Mouse (Mus musculus): ENCODE results near the gene Wif1. TPM values are rescaled to one million over a fixed set of nuclear protein-coding genes. Genes with fewer than 3 reads are reported as not detected.

Gene Wif1
- polyA plus RNA-seq, 1 experiment = 0.29 TPM

DNA sequence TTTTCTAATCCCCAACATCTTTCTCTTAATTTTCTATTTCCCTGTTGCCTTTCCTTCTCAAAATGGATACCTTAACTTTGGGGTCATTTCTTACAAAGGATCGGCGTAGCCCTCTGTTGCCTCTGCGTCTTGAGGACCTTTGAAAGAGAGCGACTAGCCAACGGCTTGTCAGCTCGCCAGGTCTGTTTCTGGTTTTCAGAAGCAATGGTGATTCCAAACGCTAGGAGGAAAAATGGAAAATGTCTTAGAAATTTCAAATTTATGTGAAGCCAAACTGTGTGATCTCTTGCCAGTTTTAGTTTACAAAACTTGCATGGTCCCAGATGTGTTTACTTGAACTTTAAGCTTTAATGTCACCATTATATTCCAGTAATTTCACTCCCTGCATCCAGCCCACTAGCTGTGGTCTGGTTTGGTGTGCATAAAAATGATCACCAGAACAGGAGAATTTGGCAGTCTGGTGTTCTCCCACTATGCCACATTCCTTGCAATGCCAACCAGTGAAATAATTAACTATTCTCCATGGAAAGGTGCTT lies 33.7 kb downstream of the Wif1 start:
- no peak for DNase-seq (ENCODE audit: low read depth, low spot score)
- WGBS = 74% methylated on average over 7 of the region's 7 CpGs

DNA sequence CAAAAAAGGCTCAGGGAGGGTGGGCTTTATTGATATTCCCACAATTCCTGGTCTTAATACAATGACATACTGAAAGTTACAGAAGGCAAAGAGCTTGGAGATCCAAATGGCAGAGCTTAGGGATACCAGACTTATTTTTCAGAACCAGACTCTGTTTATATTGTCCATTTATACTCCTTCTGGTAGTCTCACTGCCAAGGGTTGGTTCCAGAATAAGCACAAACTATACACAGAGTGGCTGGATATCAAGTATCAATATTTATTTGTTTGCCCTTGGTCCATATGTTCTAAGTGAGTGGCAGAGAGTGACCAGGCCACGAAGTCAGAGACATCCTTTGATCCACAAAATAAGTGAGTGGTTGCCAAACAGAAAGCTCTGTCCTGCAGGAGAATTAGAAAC lies 34.2 kb downstream of the Wif1 start:
- WGBS = 36% methylated on average over 1 of the region's 1 CpGs
- DNase-seq (ENCODE audit: low read depth, low spot score) = no peak

DNA sequence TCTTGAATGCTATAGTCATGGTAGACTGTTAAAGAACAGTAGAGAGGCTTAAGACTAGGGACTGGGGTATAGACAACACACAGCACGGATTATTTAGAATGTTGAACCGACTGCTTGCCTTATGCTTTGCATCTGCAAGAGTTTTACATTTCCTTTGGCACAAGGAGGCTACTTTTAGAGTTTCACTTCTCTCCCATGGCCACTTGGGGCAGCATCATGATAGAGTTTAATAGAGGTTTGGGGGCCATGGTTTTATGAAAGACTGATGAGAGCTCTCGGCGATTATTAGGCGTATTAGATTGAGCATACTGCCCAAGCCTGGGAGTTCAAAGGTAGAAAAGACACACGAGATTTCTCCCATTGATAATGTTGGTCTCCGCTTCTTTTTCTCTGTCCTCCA lies 37.0 kb downstream of the Wif1 start:
- 68% methylated on average over 7 of the region's 7 CpGs for WGBS
- DNase-seq (ENCODE audit: low read depth, low spot score) = no peak

DNA sequence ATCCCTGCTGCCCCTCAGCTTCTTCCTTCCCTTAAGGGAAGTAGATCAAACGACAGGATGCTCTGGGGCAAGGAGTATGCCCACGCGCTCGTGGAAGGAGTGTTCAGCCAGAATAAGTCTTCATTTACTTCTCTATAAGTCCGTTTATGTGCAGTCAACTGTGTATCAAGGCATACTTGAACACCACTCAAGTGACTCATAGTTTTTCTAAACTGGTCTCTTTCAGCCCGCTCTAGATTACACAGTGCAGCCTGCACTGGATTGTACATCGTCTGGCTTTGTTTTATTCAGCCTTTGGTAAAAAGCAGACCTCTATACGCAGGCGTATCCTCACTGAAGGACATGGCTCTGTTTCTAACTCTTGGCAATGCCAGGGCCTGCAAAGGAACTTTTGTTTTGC lies 46.7 kb downstream of the Wif1 start:
- WGBS = 62% methylated on average over 9 of the region's 9 CpGs
- DNase-seq (ENCODE audit: low read depth, low spot score) = no peak

DNA sequence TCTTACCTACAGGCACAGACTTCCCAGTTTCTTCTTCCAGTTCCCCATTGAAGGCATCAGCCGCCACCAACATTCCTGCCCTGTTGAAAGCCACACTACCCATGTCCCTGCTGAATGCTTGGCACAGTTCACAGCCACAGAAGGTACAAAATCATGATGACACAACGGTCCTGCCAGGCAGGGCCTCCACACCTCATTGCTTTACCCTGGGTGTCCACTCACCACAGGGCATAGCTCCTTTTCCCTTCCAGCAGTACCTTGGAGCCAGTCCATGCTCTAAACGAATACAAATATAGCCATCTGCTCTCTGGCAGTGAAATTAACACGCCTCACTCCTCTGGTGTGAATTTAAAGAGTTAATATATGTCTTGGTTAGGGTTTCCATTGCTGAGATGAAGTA lies 49.1 kb downstream of the Wif1 start:
- WGBS = 91% methylated on average over 4 of the region's 4 CpGs
- no peak for DNase-seq (ENCODE audit: low read depth, low spot score)

DNA sequence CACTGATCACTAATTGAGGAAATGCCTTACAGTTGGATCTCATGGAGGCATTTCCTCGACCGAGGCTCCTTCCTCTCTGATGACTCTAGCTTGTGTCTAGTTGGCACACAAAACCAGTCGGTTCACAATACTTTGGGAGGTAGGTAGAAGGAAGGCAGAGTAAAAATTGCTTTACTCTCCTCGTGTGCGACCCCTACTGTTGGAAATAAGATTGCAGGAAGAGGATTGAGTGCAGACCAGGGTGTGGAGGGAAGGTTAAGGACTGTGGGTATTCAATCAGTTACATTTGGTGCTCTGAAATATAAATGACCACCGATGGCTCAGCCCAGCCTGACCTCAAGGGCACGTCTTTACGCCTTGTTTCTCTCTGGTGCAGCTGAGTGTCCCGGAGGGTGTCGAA lies 49.8 kb downstream of the Wif1 start:
- DNase-seq (ENCODE audit: low read depth, low spot score) = no peak
- 56% methylated on average over 10 of the region's 10 CpGs for WGBS

DNA sequence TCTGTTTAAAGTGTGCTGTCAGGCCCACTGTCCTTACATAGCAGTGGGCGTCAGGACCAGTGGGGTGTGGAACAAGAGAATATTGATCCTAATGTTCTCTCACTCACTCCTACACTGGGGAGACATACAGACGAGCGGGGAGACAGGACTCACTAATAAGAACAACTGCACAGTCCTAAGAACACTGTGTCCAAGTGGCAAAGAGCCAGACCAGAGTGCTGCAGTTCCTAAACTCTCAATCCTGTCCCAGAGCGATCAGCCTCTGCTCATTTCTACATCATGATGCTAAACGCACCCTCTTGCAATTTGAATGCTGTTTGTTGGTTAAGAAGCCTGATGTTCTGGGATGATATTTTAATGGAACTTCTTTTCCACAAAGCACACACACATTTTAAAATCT lies 54.9 kb downstream of the Wif1 start:
- no peak for DNase-seq (ENCODE audit: low read depth, low spot score)
- WGBS = 57% methylated on average over 5 of the region's 5 CpGs

DNA sequence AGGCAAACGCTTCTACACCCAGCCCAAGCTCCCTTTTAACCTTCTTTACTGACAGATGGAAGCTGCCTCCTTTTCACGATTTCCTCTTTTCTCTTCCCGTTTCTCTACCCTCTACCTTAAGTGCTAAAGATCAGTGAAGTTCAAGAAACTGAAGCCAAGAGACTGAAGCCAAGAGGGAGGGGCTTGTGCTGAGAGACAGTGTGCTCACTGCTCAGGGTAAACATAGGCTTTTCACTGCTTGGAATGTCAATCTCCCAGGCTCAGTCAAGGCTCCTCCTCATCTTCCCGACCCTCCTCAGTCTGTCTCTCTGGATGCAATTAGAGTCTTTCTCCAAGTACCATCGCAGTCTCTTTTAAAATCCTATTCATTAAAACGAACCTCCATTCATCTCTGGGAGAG lies 55.6 kb downstream of the Wif1 start:
- under 1% methylated on average over 6 of the region's 6 CpGs for WGBS
- no peak for DNase-seq (ENCODE audit: low read depth, low spot score)

DNA sequence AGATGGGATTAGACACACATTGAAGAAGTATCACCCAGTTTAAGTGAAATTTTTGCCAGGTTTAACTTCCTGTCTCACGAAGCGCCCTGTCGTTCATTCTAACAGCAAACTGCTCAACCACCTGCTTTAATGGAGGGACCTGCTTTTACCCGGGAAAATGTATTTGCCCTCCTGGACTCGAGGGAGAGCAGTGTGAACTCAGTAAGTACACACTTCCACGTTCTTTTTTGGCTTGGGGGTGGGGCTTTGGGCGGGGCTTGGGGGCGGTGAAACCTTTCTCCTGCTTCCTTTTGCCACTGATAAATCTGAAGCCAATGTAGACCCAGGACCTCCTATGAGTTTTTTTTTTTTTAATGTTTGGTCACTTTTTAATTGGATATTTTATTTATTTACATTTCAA lies 56.2 kb downstream of the Wif1 start:
- no peak for DNase-seq (ENCODE audit: low read depth, low spot score)

DNA sequence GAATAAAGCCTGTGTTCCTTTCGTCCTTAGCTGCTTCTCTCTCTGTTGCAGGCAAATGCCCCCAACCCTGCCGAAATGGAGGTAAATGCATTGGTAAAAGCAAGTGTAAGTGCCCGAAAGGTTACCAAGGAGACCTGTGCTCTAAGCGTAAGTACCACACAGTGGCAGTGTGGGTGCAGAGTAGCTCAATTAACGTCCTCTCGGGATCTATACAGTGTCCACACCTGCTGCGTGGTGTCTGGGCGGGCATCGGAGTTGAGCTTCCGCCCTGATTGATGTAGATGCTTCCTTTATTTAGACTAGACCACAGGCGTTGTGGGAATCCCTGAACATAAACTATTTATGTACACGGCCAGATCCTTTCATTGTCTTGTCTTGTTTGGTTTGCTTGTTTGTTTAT lies 62.2 kb downstream of the Wif1 start:
- 19% methylated on average over 12 of the region's 12 CpGs for WGBS
- DNase-seq (ENCODE audit: low read depth, low spot score) = no peak

More for the DNA sequence above, 56.2 kb downstream of the Wif1 start:
- WGBS = 9% methylated on average over 8 of the region's 8 CpGs

DNA sequence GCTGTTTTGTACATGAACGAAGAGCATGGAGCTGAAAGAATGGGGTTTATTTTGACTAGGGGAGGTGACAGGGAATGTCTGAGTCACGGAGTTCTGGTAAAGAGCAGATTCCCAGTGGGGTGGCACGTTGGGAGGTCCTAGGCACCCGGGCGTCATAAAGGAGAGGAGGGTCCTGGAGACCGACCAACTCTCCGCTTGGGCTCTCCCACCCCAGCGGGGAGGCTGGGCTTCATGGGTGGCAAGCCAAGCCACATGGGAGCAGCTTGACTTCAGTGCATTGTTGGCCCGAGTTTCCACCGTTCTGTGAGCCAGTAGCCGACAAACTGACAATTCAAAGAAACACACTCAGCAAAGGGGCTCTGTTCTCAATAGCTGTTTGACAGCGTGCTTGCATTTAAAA lies 64.5 kb downstream of the Wif1 start:
- 70% methylated on average over 12 of the region's 12 CpGs for WGBS
- no peak for DNase-seq (ENCODE audit: low read depth, low spot score)

DNA sequence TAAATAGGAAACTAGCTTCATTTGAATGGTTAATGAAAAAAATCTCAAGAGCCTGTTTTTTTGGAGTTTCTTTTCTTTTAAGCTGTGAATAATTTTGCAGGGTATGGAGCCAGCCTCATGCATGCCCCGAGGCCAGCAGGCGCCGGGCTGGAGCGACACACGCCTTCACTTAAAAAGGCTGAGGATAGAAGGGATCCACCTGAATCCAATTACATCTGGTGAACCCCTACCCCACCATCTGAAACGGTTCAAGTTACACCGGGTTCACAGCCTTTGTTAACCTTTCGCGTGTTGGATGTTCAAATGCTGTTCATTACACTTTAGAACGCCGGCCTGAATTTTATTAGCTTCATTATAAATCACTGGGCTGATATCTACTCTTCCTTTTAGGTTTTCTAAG lies 65.9 kb downstream of the Wif1 start:
- DNase-seq (ENCODE audit: low read depth, low spot score) = no peak
- 65% methylated on average over 11 of the region's 11 CpGs for WGBS

DNA sequence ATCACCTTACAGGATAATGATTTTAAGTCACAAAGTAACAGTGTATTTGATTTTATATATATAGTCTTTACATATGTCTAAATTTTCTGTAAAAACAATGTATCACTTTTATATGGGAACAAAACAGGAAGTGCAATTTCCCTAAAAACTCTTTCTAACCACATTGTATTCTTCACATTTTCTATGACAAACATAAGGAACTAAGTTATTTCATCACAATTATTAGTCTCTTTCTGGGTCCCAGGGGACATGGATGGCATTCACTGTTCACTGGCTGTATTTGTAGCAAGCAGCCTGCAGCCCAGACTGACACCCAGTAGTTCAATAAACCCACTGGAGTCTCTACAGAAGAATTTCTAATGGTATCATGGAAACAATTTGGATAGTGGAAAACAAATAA lies 82.4 kb downstream of the Wif1 start:
- DNase-seq (ENCODE audit: low read depth, low spot score) = no peak

DNA sequence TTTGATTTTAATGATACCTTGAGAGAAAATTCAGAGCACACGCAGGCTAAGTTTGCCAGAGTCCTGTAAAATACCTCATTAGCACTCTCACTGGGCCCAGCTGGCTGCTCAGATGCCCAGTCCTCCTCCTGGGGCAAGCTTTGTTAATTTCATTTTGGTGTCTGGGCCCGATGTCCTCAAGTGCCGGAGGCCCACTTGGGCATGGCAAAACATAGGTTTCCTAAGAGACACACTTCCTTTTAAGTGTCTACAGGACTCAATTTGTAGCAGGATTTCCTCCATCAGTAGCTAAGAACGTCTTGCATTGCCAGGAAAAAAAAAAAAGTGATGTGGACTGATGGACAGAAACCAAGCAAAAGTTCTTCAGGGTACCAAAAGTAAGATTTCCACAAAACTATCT lies 82.9 kb downstream of the Wif1 start:
- DNase-seq (ENCODE audit: low read depth, low spot score) = no peak
- 65% methylated on average over 4 of the region's 4 CpGs for WGBS

DNA sequence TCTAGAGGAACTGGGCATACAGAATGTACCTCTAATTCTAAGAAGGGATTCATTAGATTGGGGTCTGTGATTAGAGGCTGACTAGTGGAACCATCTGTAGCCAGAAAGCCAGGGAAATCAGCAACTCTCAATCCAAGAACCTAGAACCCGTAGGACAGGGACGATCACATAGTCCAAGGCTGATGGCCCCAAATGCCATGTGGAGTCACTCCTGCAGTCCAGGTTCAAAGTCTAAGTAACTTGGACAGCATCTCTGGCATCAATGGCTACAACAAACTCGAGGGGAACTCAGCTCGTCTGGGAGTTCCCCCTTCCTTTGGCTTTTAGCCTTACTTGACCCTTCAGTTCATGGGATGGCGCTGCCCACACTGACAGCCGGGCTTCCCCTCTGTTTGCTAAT lies 87.0 kb downstream of the Wif1 start:
- DNase-seq (ENCODE audit: low read depth, low spot score) = no peak
- 82% methylated on average over 6 of the region's 6 CpGs for WGBS

DNA sequence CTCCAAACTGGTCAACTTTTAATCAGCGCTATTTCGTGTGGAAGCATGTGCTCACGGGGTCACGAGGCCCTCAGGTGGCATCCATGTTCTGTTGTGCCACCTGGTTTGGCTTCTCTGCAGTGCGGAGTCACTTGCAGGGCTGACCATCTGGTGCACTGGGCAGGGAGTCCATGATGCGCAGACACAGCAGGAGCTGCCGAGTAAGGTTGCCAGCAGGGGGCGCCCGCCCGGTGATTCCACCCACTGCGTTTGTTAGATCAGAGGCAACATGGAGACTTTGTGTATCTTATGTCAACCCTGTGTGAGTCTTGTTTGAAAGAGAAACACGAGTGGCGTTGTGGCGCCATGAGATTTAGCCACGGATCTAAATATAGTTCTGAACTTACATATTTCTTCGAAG lies 90.7 kb downstream of the Wif1 start:
- DNase-seq (ENCODE audit: low read depth, low spot score) = no peak
- 89% methylated on average over 16 of the region's 16 CpGs for WGBS

DNA sequence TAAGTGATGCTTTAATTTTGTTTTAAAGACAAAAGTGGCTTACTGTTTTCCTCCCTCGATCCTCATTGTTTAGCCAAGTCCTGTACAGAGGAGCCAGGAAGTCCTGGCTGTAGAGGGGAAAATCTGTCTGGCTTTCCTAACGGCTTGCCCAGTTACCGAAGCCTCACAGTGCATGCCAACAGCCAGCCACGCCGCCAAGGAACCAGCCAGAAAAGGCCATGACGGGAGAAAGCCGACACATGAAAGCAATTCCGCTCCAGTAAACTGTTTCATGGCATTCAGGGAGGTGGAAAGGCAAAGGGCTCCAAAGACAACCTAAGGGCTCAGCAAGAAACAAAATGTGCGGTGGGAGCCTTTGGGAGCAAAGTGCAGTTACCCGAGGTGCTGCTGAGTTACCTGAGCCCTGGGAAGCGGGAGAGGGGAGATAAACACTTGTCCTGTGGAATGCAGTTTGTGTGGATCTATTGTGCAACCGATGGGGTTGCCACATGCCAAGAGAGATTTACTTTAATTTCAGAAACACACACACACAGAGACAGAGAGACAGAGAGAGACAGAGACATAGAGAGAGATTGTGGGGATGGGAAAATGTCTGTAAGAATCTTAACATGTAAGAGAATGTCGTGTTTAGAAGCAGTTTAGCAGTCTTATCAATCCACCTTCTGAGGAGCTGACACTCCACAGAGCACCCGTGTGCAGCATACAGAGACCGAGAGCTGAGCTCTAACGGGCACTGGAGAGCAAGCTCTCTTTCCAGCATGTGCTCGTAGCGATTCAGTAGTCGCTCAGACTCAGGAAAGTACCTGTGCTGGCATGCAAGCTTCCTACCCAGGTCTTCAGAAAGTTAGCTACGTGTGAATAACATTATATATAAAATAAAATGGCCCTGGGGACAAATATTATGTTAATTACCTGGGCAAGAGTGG lies 95.5 kb downstream of the Wif1 start:
- no peak for DNase-seq (ENCODE audit: low read depth, low spot score)
- 52% methylated on average over 20 of the region's 20 CpGs for WGBS

Other genes with a start within 250 kb of the Wif1 start
- 6.9 and 8.6 TPM in 2 replicates for gene Msrb3, start 134.9 kb upstream of the Wif1 start, polyA plus RNA-seq (2012; rRNA removed)
- gene Lemd3, start 54.6 kb upstream of the Wif1 start, polyA plus RNA-seq (2012; rRNA removed) = 2.7 and 3.1 TPM in 2 replicates

Data from large intestine, adult 2 months (tissue).